Mouse (Mus musculus) liver, adult (tissue): ENCODE measurements around the gene Klhdc7b.

Experiments used
- GATA4 ChIP-seq: IDR thresholded peaks from 2 replicates; pipeline ENCODE4 v1.6.1; 2014; ENCODE audit warnings: mild to moderate bottlenecking, low read length; ENCODE audit not compliant: insufficient replicate concordance

The Klhdc7b gene

GRCm38 (mm10) chr15:89398146-89398545 lies 13.4 kb downstream of the Klhdc7b start:
- no peak for TF ChIP-seq GATA4

GRCm38 (mm10) chr15:89399716-89400115 lies 15.0 kb downstream of the Klhdc7b start:
- TF ChIP-seq GATA4 = no peak

GRCm38 (mm10) chr15:89402471-89402870 lies 17.8 kb downstream of the Klhdc7b start:
- no peak for TF ChIP-seq GATA4

- TF ChIP-seq GATA4 = no peak
Observed at GRCm38 (mm10) chr15:89404831-89405623, 20.3 kb downstream of the Klhdc7b start.

- TF ChIP-seq GATA4 = no peak
Observed at GRCm38 (mm10) chr15:89406691-89407090, 22.0 kb downstream of the Klhdc7b start.

- no peak for TF ChIP-seq GATA4
Observed at GRCm38 (mm10) chr15:89410118-89410517, 25.4 kb downstream of the Klhdc7b start, which contains the start of gene Syce3. Gene Syce3, minus strand, starts transcription at chr15:89410503.

GRCm38 (mm10) chr15:89415282-89415681 lies 30.6 kb downstream of the Klhdc7b start:
- TF ChIP-seq GATA4 = no peak

GRCm38 (mm10) chr15:89421938-89422337 lies 37.2 kb downstream of the Klhdc7b start:
- TF ChIP-seq GATA4 = no peak

- no peak for TF ChIP-seq GATA4
Observed at GRCm38 (mm10) chr15:89424621-89425020, 39.9 kb downstream of the Klhdc7b start.

- TF ChIP-seq GATA4 = no peak
Observed at GRCm38 (mm10) chr15:89425711-89426121, 41.0 kb downstream of the Klhdc7b start, which contains the start of gene Cpt1b. Gene Cpt1b, minus strand, starts transcription at chr15:89425863.

- no peak for TF ChIP-seq GATA4
Observed at GRCm38 (mm10) chr15:89426716-89427115, 42.0 kb downstream of the Klhdc7b start.

- no peak for TF ChIP-seq GATA4
Observed at GRCm38 (mm10) chr15:89428136-89428790, 43.5 kb downstream of the Klhdc7b start.

- no peak for TF ChIP-seq GATA4
Observed at GRCm38 (mm10) chr15:89428821-89429351, 44.2 kb downstream of the Klhdc7b start.

GRCm38 (mm10) chr15:89429352-89430221 lies 44.9 kb downstream of the Klhdc7b start, which contains the start of the genes C730034F03Rik, Gm44502 and Chkb:
Gene C730034F03Rik, plus strand, starts transcription at chr15:89429589.
Gene Gm44502, minus strand, starts transcription at chr15:89429696.
Gene Chkb, minus strand, starts transcription at chr15:89429908.
- TF ChIP-seq GATA4 = peak; percentile 75; the same call in 1 of the 2 replicates

GRCm38 (mm10) chr15:89430341-89430740 lies 45.6 kb downstream of the Klhdc7b start:
- no peak for TF ChIP-seq GATA4

- TF ChIP-seq GATA4 = no peak
Observed at GRCm38 (mm10) chr15:89431271-89431670, 46.6 kb downstream of the Klhdc7b start.
